In genomic region chr8:25306769-25307491, GRCm38 (mm10) we compare ENCODE assay signal across 9 mouse cellular contexts.
DNase-seq lines count a peak whose midpoint lies in the region; ATAC-seq and TF ChIP-seq lines count a peak whose summit lies in the region.
"Had no signal": no experiment of that assay in that cellular context is flagged by ENCODE, and none has a peak within 500 bp of the region (broad histone marks: within the 10 kb centered on the region; RNA-seq: fewer than 3 reads in every experiment).

No protein-coding gene starts in this region.

- WGBS in lung, embryonic 14.5 days, result 49% methylated on average over 15 of the region's 15 CpGs
- 66% methylated on average over 15 of the region's 15 CpGs for WGBS in lung, adult 2 months
- 63% methylated on average over 15 of the region's 15 CpGs for WGBS in embryonic facial prominence, embryonic 12.5 days
- WGBS in forebrain, embryonic 12.5 days, result 71% methylated on average over 15 of the region's 15 CpGs

- H3K4me3 ChIP-seq in lung, embryonic 14.5 days (ENCODE audit: low read depth, low read length), result no peak overlapping the region
- H3K4me3 ChIP-seq in lung, adult 2 months (replicated peaks; ENCODE audit: extremely low read depth, low read depth, low read length), result no peak overlapping the region
- no peak overlapping the region for H3K4me3 ChIP-seq in embryonic facial prominence, embryonic 12.5 days
- no peak overlapping the region for H3K4me3 ChIP-seq in forebrain, embryonic 12.5 days (replicated peaks)
- H3K4me3 ChIP-seq: limb, embryonic 12.5 days had no signal

- peak; percentile 72 for DNase-seq in lung, embryonic 14.5 days
- DNase-seq in lung, adult 2 months, result no peak
- peak; percentile 37 to 72 for DNase-seq in gastrocnemius, postnatal 4 days (ENCODE audit: low spot score in 2 of 2)
- peak; percentile 33 to 40 for DNase-seq in kidney, postnatal 25 days
- DNase-seq in left cerebral cortex, adult 11 months (ENCODE audit: low spot score), result no peak

- H3K4me1 ChIP-seq in lung, embryonic 14.5 days (ENCODE audit: insufficient read depth), result peaks cover 5% of the 10 kb centered on the region; the same call in 1 of the 2 replicates
- no peaks in the 10 kb centered on the region for H3K4me1 ChIP-seq in lung, adult 2 months (ENCODE audit: control insufficient read depth, insufficient read depth, low read length)
- H3K4me1 ChIP-seq in embryonic facial prominence, embryonic 12.5 days, result peaks cover 41% of the 10 kb centered on the region
- peaks cover 10% of the 10 kb centered on the region; the same call in 1 of the 2 replicates for H3K4me1 ChIP-seq in forebrain, embryonic 12.5 days

- H3K9ac ChIP-seq in lung, embryonic 14.5 days, result no peak overlapping the region
- no peak overlapping the region for H3K9ac ChIP-seq in embryonic facial prominence, embryonic 12.5 days
- no peak overlapping the region for H3K9ac ChIP-seq in forebrain, embryonic 12.5 days
- H3K9ac ChIP-seq: limb, embryonic 12.5 days had no signal

- no peak for TF ChIP-seq POLR2A in lung, adult 2 months (IDR thresholded peaks at IDR 0.05; ENCODE audit: borderline replicate concordance, extremely low read depth, low read depth, low read length)

- H3K9me3 ChIP-seq in lung, embryonic 14.5 days (ENCODE audit: low read depth, low read length), result no peaks in the 10 kb centered on the region
- H3K9me3 ChIP-seq in embryonic facial prominence, embryonic 12.5 days, result no peaks in the 10 kb centered on the region
- no peaks in the 10 kb centered on the region for H3K9me3 ChIP-seq in forebrain, embryonic 12.5 days
- H3K9me3 ChIP-seq: limb, embryonic 12.5 days had no signal

- no peaks in the 10 kb centered on the region for H3K36me3 ChIP-seq in lung, embryonic 14.5 days (ENCODE audit: insufficient read depth)
- H3K36me3 ChIP-seq in embryonic facial prominence, embryonic 12.5 days, result no peaks in the 10 kb centered on the region
- no peaks in the 10 kb centered on the region for H3K36me3 ChIP-seq in forebrain, embryonic 12.5 days (replicated peaks)
- H3K36me3 ChIP-seq: limb, embryonic 12.5 days had no signal

- ATAC-seq in lung, embryonic 14.5 days (ENCODE audit: insufficient read depth), result no peak
- ATAC-seq in embryonic facial prominence, embryonic 12.5 days (ENCODE audit: insufficient number of reproducible peaks, insufficient read depth, low FRiP score, low TSS enrichment), result no peak
- no peak for ATAC-seq in megakaryocyte, adult 5-6 weeks (ENCODE audit: poor library complexity, severe bottlenecking)
- ATAC-seq in forebrain, embryonic 12.5 days (ENCODE audit: low FRiP score), result no peak

- H3K27ac ChIP-seq in lung, embryonic 14.5 days (ENCODE audit: low read depth), result no peak overlapping the region
- H3K27ac ChIP-seq in embryonic facial prominence, embryonic 12.5 days, result peak overlapping the region; percentile 77
- no peak overlapping the region for H3K27ac ChIP-seq in forebrain, embryonic 12.5 days
- H3K27ac ChIP-seq: limb, embryonic 12.5 days had no signal

- H3K27me3 ChIP-seq in lung, embryonic 14.5 days (ENCODE audit: insufficient read depth, low read length), result no peaks in the 10 kb centered on the region
- H3K27me3 ChIP-seq in embryonic facial prominence, embryonic 12.5 days, result no peaks in the 10 kb centered on the region
- H3K27me3 ChIP-seq in forebrain, embryonic 12.5 days, result no peaks in the 10 kb centered on the region
- H3K27me3 ChIP-seq: limb, embryonic 12.5 days had no signal

- H3K4me2 ChIP-seq in lung, embryonic 14.5 days, result no peak overlapping the region
- no peak overlapping the region for H3K4me2 ChIP-seq in embryonic facial prominence, embryonic 12.5 days (replicated peaks)
- no peak overlapping the region for H3K4me2 ChIP-seq in forebrain, embryonic 12.5 days
- H3K4me2 ChIP-seq: limb, embryonic 12.5 days had no signal

- TF ChIP-seq CTCF in lung, embryonic 14.5 days (IDR thresholded peaks at IDR 0.05; ENCODE audit: low read depth), result no peak
- no peak for TF ChIP-seq CTCF in lung, adult 2 months (IDR thresholded peaks at IDR 0.05; ENCODE audit: insufficient read depth, low read length)

Comparison
In these comparisons a context has a peak if more than half of its experiments do, and no peak if none do; other contexts are left out.
1. DNase-seq: peak in lung, embryonic 14.5 days (single experiment), gastrocnemius, postnatal 4 days (2 of 2) and kidney, postnatal 25 days (2 of 2); none in lung, adult 2 months (single experiment) and left cerebral cortex, adult 11 months (single experiment).